Mouse (Mus musculus): ENCODE data around the gene Hras.

GRCm38 (mm10) chr7:141196619-141197282 is 2.9 kb upstream of the Hras start:
- no peak for TF ChIP-seq CTCF (IDR thresholded peaks at IDR 0.05; ENCODE audit: borderline replicate concordance, control insufficient read depth, extremely low read depth, insufficient read depth, low read length, poor library complexity)
- TF ChIP-seq POLR2A (IDR thresholded peaks at IDR 0.05; ENCODE audit: control insufficient read depth, extremely low read depth, insufficient read depth, low read length, poor library complexity) = no peak
